Mouse (Mus musculus): ENCODE data around the gene Arnt. TPM values are rescaled to one million over a fixed set of nuclear protein-coding genes. Genes with fewer than 3 reads are reported as not detected.

Arnt gene
- polyA plus RNA-seq, 1 experiment from 2014 or later, result 32.8 TPM

GRCm38 (mm10) chr3:95518891-95519290, 84.7 kb downstream of the Arnt start:
- 74% methylated on average over 7 of the region's 7 CpGs for WGBS

GRCm38 (mm10) chr3:95519315-95519714, 85.1 kb downstream of the Arnt start:
- H3K4me1 ChIP-seq (replicated peaks), result 0 out of 2 replicates have a peak, but pooled peaks cover 4% of the 10 kb centered on the region
- no peaks in the 10 kb centered on the region for H3K36me3 ChIP-seq
- 40% methylated on average over 2 of the region's 2 CpGs for WGBS
- no peak overlapping the region for H3K4me2 ChIP-seq (replicated peaks)
- H3K27ac ChIP-seq, result no peak overlapping the region
- H3K4me3 ChIP-seq (replicated peaks), result no peak overlapping the region
- H3K9me3 ChIP-seq, result no peaks in the 10 kb centered on the region
- no peaks in the 10 kb centered on the region for H3K27me3 ChIP-seq (replicated peaks)
- ATAC-seq, result peak; percentile 54; the same call in 1 of the 2 replicates
- H3K9ac ChIP-seq, result no peak overlapping the region

More at GRCm38 (mm10) chr3:95518891-95519290, 84.7 kb downstream of the Arnt start:
- Histone ChIP-seq H3K4me1 (replicated peaks) (0 out of 2 replicates have a peak, but pooled peaks cover 3% of the 10 kb centered on the region), H3K27ac (no peak overlapping the region), H3K36me3 (no peaks in the 10 kb centered on the region), H3K4me2 (replicated peaks) (no peak overlapping the region), H3K4me3 (replicated peaks) (no peak overlapping the region), H3K27me3 (replicated peaks) (no peaks in the 10 kb centered on the region), H3K9me3 (no peaks in the 10 kb centered on the region), H3K9ac (no peak overlapping the region)
- no peak for ATAC-seq

DNA sequence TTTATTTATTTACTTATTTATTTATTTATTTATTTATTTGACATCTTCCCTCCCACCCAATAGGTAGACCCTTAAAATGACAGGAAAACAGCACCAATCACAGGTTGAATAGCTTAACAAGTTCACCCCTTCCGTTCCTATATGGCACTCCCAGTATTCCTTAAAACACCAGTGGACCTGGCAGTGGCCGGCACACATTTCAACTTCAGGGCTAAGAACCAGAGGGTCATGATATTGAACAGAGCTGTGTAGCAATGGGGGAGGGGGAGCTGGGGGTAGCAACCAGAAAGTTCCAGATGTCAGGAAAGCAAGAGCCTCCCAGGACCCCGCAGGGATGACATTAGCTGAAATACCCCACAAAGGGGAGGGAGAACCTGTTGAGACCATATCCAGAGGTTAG, 85.9 kb downstream of the Arnt start:
- H3K9me3 ChIP-seq, result no peaks in the 10 kb centered on the region
- no peak overlapping the region for H3K9ac ChIP-seq
- ATAC-seq, result no peak
- H3K4me3 ChIP-seq (replicated peaks), result no peak overlapping the region
- no peaks in the 10 kb centered on the region for H3K27me3 ChIP-seq (replicated peaks)
- H3K4me1 ChIP-seq (replicated peaks), result 0 out of 2 replicates have a peak, but pooled peaks cover 4% of the 10 kb centered on the region
- no peaks in the 10 kb centered on the region for H3K36me3 ChIP-seq
- 82% methylated on average over 3 of the region's 3 CpGs for WGBS
- no peak overlapping the region for H3K27ac ChIP-seq
- H3K4me2 ChIP-seq (replicated peaks), result no peak overlapping the region

DNA sequence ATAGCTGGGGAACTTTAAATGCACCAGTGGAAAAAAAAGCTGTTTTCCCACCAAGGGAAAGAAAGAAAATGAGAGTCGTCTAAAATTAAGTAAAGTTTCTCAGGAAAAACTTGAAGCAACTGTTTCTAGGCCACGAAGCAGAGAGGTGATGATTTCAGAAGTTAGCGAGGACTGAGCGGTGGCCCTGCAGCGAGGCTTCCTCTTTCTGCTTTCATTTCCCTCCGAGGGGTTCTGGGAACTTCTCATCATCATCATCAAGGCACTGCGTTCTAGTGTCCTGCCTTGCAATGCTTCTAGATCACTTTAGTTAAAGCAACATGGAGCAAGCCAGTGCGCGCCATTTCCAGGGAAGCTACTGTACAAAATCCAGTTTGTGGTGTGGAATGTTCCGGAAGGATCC, 87.0 kb downstream of the Arnt start:
- H3K4me1 ChIP-seq (replicated peaks), result 0 out of 2 replicates have a peak, but pooled peaks cover 4% of the 10 kb centered on the region

DNA sequence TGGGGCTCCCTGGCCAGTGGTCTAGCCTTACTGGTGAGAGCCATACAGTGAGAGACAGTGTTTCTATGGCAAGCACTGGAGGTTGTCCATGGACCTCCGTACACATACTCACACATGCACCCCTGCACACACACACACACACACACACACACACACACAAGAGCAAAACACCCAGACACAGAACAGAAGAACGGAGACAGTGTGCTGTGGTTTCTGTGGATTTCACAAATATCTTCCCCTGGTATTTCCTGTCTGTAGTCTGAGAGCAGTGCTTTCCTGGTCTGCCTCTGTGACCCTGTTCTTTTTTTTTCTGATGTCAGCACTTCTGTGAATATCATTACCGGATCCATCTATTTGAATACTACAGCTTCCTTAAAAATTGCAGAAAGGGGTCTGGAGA, 89.5 kb downstream of the Arnt start:
- Histone ChIP-seq H3K27me3 (replicated peaks) (no peaks in the 10 kb centered on the region), H3K9me3 (no peaks in the 10 kb centered on the region), H3K36me3 (no peaks in the 10 kb centered on the region), H3K4me1 (replicated peaks) (0 out of 2 replicates have a peak, but pooled peaks cover 4% of the 10 kb centered on the region), H3K4me3 (replicated peaks) (no peak overlapping the region), H3K4me2 (replicated peaks) (no peak overlapping the region), H3K9ac (no peak overlapping the region), H3K27ac (no peak overlapping the region)
- WGBS, result 40% methylated on average over 3 of the region's 3 CpGs
- ATAC-seq, result no peak

More for the DNA sequence above, 87.0 kb downstream of the Arnt start:
- H3K27me3 ChIP-seq (replicated peaks), result no peaks in the 10 kb centered on the region
- no peak for ATAC-seq
- H3K4me3 ChIP-seq (replicated peaks), result no peak overlapping the region
- H3K27ac ChIP-seq, result no peak overlapping the region
- no peak overlapping the region for H3K4me2 ChIP-seq (replicated peaks)
- H3K9me3 ChIP-seq, result no peaks in the 10 kb centered on the region
- WGBS, result 87% methylated on average over 10 of the region's 10 CpGs
- H3K36me3 ChIP-seq, result no peaks in the 10 kb centered on the region
- H3K9ac ChIP-seq, result no peak overlapping the region

DNA sequence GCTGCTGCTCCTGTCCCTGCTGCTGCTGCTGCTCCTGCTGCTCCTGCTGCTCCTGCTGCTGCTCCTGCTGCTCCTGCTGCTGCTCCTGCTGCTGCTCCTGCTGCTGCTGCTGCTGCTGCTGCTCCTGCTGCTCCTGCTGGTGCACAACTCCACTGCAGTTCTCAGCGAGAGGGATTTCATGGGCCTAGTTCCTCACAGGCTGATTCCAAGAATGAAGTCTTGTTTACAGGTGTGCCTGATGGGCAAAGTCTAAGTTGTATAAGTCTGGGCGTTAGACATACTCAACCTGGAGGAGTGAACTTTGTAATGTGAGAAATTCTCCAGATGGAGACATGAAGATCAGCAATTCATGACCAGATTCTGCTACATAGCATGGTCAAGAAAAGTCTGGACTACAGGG, 90.5 kb downstream of the Arnt start:
- peak; percentile 89 for ATAC-seq
- Histone ChIP-seq H3K9ac (no peak overlapping the region), H3K4me2 (replicated peaks) (0 out of 2 replicates have a peak overlapping the region, but pooled peaks have one; percentile 24), H3K36me3 (no peaks in the 10 kb centered on the region), H3K4me3 (replicated peaks) (no peak overlapping the region), H3K27ac (peak overlapping the region; percentile 64; the same call in 1 of the 2 replicates), H3K9me3 (no peaks in the 10 kb centered on the region), H3K4me1 (replicated peaks) (0 out of 2 replicates have a peak, but pooled peaks cover 4% of the 10 kb centered on the region), H3K27me3 (replicated peaks) (no peaks in the 10 kb centered on the region)
- WGBS, result 36% methylated on average over 2 of the region's 2 CpGs

- Histone ChIP-seq H3K4me1 (replicated peaks) (0 out of 2 replicates have a peak, but pooled peaks cover 4% of the 10 kb centered on the region), H3K4me2 (replicated peaks) (no peak overlapping the region), H3K9me3 (no peaks in the 10 kb centered on the region), H3K36me3 (no peaks in the 10 kb centered on the region), H3K27ac (no peak overlapping the region), H3K4me3 (replicated peaks) (no peak overlapping the region), H3K9ac (no peak overlapping the region), H3K27me3 (replicated peaks) (no peaks in the 10 kb centered on the region)
- no peak for ATAC-seq
Measured at GRCm38 (mm10) chr3:95526111-95526510, 91.9 kb downstream of the Arnt start.

DNA sequence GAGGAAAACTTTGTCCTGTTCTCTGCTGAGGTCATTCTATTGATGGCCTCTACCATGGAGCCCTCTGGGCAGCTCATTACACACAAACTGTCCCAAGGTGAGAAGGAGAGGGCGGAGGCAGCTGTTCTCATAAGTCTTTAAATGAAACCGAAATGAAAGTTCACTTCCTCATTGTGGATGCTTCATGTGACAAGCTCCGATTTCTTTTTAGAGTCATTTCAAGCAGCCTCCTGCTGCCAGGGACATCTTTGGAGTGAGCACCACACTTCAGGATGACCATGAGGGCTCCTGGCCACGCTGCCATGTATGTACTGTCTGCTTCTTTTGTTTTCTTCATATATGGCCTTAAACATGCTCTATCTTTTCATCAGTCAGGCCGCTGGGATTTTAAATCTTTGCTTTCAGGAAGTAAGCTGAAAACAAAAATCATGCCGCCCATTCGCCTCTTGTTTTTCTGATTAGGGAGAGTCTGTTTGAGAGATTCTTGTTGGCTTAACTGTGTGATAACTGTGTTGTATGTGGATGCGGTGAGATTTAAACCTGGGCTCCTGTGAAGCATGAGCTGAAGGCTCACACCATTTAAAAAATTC, 92.5 kb downstream of the Arnt start, which contains the start of gene Ctss:
Gene Ctss, plus strand, starts transcription at position 165 of the 590 bp plus-strand sequence.
- no peak for ATAC-seq

DNA sequence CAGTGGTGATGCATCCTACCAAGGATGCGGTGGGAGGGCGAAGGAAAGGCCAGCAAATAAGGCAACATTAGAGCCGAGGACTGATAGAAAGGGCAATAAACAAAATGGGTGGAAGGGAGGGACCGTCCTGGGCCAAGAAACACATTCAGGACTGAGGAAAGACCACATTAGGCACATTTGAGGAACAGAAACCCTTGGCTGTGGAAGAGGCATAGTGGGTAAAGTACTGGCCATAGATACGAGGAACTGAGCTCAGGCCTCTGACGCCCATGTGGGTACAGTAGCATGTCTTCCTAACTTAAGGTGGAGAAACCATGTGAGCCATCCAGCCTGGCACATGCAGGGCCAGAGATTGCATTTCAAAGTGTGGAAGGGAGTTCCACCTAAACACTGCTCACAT, 95.6 kb downstream of the Arnt start:
- Histone ChIP-seq H3K36me3 (no peaks in the 10 kb centered on the region), H3K27ac (no peak overlapping the region), H3K27me3 (replicated peaks) (no peaks in the 10 kb centered on the region), H3K4me1 (replicated peaks) (no peaks in the 10 kb centered on the region), H3K4me2 (replicated peaks) (no peak overlapping the region), H3K9me3 (no peaks in the 10 kb centered on the region), H3K9ac (no peak overlapping the region), H3K4me3 (replicated peaks) (no peak overlapping the region)
- no peak for ATAC-seq
- 82% methylated on average over 6 of the region's 6 CpGs for WGBS

More for the DNA sequence above, 92.5 kb downstream of the Arnt start, which contains the start of gene Ctss:
- H3K27me3 ChIP-seq (replicated peaks), result no peaks in the 10 kb centered on the region
- WGBS, result 81% methylated on average over 8 of the region's 8 CpGs
- no peak within 1 kb of the TSS for H3K4me3 ChIP-seq (replicated peaks)
- no peaks in the 10 kb centered on the region for H3K9me3 ChIP-seq
- no peaks in the 10 kb centered on the region for H3K36me3 ChIP-seq
- H3K4me2 ChIP-seq (replicated peaks), result no peak within 1 kb of the TSS
- H3K4me1 ChIP-seq (replicated peaks), result 0 out of 2 replicates have a peak, but pooled peaks cover 4% of the 10 kb centered on the region
- H3K9ac ChIP-seq, result no peak within 1 kb of the TSS
- no peak within 1 kb of the TSS for H3K27ac ChIP-seq

DNA sequence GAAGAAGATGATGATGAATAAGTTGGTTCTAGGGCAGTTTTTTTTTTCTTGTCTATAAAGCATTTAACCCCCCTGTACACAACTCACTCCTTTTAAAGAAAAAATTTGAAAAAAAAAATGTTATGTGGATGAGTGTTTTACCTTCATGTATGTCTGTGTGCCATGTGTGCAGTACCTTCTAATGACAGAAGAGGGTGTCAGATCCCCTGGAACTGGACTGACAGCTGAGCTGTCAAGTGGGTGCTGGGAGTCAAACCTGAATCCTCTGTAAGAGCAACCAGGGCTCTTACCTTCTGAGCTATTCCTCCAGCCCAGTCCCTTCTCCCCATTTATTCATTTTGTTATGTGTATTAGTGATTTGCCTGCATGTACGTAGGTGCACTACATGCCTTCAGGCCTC, 96.8 kb downstream of the Arnt start:
- H3K4me1 ChIP-seq (replicated peaks), result no peaks in the 10 kb centered on the region
- no peak for ATAC-seq
- 91% methylated on average over 1 of the region's 1 CpGs for WGBS

DNA sequence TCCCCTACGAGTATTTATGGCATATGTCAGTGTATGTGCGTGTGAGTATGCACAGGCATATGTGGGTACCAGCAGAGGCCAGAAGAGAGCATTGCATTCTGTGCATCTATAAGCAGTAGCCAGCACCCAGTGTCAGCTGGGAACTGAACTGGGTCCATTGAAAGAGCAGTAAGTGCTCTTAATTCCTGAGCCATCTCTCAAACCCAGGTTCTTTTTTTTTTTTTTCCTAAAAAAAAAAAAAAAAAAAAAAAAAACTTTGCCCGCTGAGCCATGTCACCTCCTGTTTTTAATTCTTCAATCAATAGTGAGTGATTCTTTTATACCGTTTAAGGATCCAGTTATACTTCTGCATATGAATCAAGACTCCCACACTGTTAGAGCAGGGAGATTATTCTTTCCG, 99.2 kb downstream of the Arnt start:
- no peak for ATAC-seq
- H3K9me3 ChIP-seq, result no peaks in the 10 kb centered on the region
- H3K36me3 ChIP-seq, result no peaks in the 10 kb centered on the region
- no peaks in the 10 kb centered on the region for H3K4me1 ChIP-seq (replicated peaks)
- 90% methylated on average over 5 of the region's 5 CpGs for WGBS
- no peaks in the 10 kb centered on the region for H3K27me3 ChIP-seq (replicated peaks)
- no peak overlapping the region for H3K27ac ChIP-seq
- H3K4me3 ChIP-seq (replicated peaks), result no peak overlapping the region
- H3K9ac ChIP-seq, result no peak overlapping the region
- H3K4me2 ChIP-seq (replicated peaks), result no peak overlapping the region

More for the DNA sequence above, 96.8 kb downstream of the Arnt start:
- Histone ChIP-seq H3K4me3 (replicated peaks) (no peak overlapping the region), H3K9me3 (no peaks in the 10 kb centered on the region), H3K36me3 (no peaks in the 10 kb centered on the region), H3K27me3 (replicated peaks) (no peaks in the 10 kb centered on the region), H3K4me2 (replicated peaks) (no peak overlapping the region), H3K9ac (no peak overlapping the region), H3K27ac (no peak overlapping the region)

- no peaks in the 10 kb centered on the region for H3K4me1 ChIP-seq (replicated peaks)
- H3K9me3 ChIP-seq, result no peaks in the 10 kb centered on the region
- H3K27ac ChIP-seq, result no peak overlapping the region
- WGBS, result 78% methylated on average over 1 of the region's 1 CpGs
- ATAC-seq, result no peak
- H3K4me3 ChIP-seq (replicated peaks), result no peak overlapping the region
- no peak overlapping the region for H3K4me2 ChIP-seq (replicated peaks)
- no peak overlapping the region for H3K9ac ChIP-seq
- H3K27me3 ChIP-seq (replicated peaks), result no peaks in the 10 kb centered on the region
- H3K36me3 ChIP-seq, result no peaks in the 10 kb centered on the region
Measured at GRCm38 (mm10) chr3:95534927-95535326, 100.7 kb downstream of the Arnt start.

GRCm38 (mm10) chr3:95538936-95539335, 104.7 kb downstream of the Arnt start:
- H3K27me3 ChIP-seq (replicated peaks), result no peaks in the 10 kb centered on the region
- H3K4me1 ChIP-seq (replicated peaks), result no peaks in the 10 kb centered on the region
- WGBS, result 87% methylated on average over 10 of the region's 10 CpGs
- no peak overlapping the region for H3K4me3 ChIP-seq (replicated peaks)
- no peaks in the 10 kb centered on the region for H3K36me3 ChIP-seq
- H3K9me3 ChIP-seq, result no peaks in the 10 kb centered on the region
- H3K27ac ChIP-seq, result no peak overlapping the region
- H3K9ac ChIP-seq, result no peak overlapping the region
- no peak for ATAC-seq
- no peak overlapping the region for H3K4me2 ChIP-seq (replicated peaks)
